Mouse (Mus musculus): ENCODE data around the gene Ifitm5.

DNA sequence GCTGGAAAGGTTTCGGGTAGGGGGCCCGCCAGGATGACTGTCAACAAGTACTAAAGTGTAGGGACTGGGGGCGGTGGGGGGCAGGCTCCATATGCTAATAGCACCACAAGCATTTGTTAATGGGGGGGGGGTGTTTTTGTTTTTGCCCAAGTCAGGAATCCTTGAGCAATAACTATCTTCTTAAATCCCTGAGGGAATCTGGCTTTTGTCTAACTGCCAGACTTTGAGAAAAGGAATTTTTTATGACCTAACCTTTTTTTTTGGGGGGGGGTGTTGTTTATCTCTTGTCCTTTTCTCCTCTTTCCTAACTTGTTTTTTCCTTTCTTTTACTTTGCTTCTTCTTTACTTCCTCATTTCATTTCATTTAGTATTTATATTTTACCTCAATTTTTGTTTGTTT is 25.4 kb upstream of the Ifitm5 start:
- no peak for TF ChIP-seq POLR2A (IDR thresholded peaks at IDR 0.05; ENCODE audit: insufficient read depth, low read depth, low read length)
- no peak for TF ChIP-seq CTCF (IDR thresholded peaks at IDR 0.05; ENCODE audit: insufficient read depth, low read depth, low read length)

Data from olfactory bulb, adult 2 months (tissue).